ENCODE assay signal across 8 mouse cellular contexts in the genomic region with DNA sequence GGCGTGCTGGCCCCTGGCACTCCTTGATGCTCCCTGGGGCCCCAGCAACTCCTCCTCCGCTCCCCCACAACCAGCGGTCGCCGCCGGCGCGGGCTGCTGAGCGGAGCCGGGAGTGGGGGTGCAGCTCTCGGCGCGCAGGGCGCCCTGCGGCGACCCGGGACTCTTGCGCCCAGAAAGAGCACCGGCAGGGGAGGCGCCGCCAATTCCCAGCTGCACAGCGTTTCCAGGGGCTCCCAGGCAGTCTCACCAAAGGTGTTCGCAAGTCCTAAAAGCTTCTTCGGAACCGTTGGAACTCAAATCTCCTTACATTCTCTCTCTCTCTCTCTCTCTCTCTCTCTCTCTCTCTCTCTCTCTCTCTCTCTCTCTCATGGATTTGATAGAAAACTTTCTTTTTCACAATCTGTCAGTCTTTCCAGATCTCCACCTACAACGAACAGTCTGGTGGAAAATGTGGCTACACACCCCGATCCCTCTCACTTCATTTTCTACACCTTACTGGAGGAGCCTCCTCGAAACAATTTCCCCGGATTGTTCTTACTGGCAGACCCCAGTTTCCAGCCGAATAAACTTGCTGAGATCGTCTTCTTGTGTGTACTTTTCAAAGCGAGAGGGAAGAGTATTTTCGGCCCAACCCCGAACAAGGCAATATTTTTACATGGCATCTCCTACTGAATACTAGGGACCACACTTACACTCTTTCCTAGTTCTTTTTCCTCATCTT. TPM values are rescaled to one million over a fixed set of nuclear protein-coding genes. Genes with fewer than 3 reads are reported as not detected.
DNase-seq lines count a peak whose midpoint lies in the region; ATAC-seq and TF ChIP-seq lines count a peak whose summit lies in the region.

No protein-coding gene starts in this region.

- H3K27ac ChIP-seq in layer of hippocampus, adult 2 months, result peak overlapping the region; percentile 81
- peak overlapping the region; percentile 79 for H3K27ac ChIP-seq in limb, embryonic 10.5 days
- H3K27ac ChIP-seq in neural tube, embryonic 13.5 days (replicated peaks), result no peak overlapping the region

- peak in 1 of 2 experiments; percentile 8 for DNase-seq in layer of hippocampus, adult 2 months (ENCODE audit: low spot score in 2 of 2)
- DNase-seq in layer of hippocampus, adult 9-10 months (ENCODE audit: low spot score), result no peak
- DNase-seq in R1 (ENCODE audit: low read depth, low spot score), result peak; percentile 33
- peak; percentile 29 for DNase-seq in forelimb bud, embryonic 11.5 days (ENCODE audit: low read depth, low spot score)
- peak; percentile 84 for DNase-seq in limb, embryonic 10.5 days (ENCODE audit: low spot score)
- no peak for DNase-seq in thymus, postnatal 10 days (ENCODE audit: low spot score in 2 of 2)
- DNase-seq in thymus, postnatal 14 days, result no peak

- H3K4me2 ChIP-seq in neural tube, embryonic 13.5 days, result peak overlapping the region; percentile 57

- no peak for TF ChIP-seq CTCF in layer of hippocampus, adult 2 months (conservative IDR thresholded peaks at IDR 0.05)

- H3K4me3 ChIP-seq in layer of hippocampus, adult 2 months, result peak overlapping the region; percentile 58
- H3K4me3 ChIP-seq in limb, embryonic 10.5 days, result peak overlapping the region; percentile 66
- peak overlapping the region; percentile 36 for H3K4me3 ChIP-seq in neural tube, embryonic 13.5 days

- 0 out of 2 replicates have a peak overlapping the region, but pooled peaks have one; percentile 22 for H3K9ac ChIP-seq in neural tube, embryonic 13.5 days

- no peak for ATAC-seq in neural tube, embryonic 13.5 days (ENCODE audit: low read depth)

- no peaks in the 10 kb centered on the region for H3K9me3 ChIP-seq in limb, embryonic 10.5 days (replicated peaks)
- no peaks in the 10 kb centered on the region for H3K9me3 ChIP-seq in neural tube, embryonic 13.5 days

- no peaks in the 10 kb centered on the region for H3K36me3 ChIP-seq in limb, embryonic 10.5 days
- no peaks in the 10 kb centered on the region for H3K36me3 ChIP-seq in neural tube, embryonic 13.5 days

- H3K4me1 ChIP-seq in limb, embryonic 10.5 days, result peaks cover 48% of the 10 kb centered on the region
- peaks cover 35% of the 10 kb centered on the region for H3K4me1 ChIP-seq in neural tube, embryonic 13.5 days (replicated peaks)

- WGBS in limb, embryonic 10.5 days, result under 1% methylated on average over 34 of the region's 34 CpGs
- under 1% methylated on average over 33 of the region's 34 CpGs for WGBS in neural tube, embryonic 13.5 days

- H3K27me3 ChIP-seq in limb, embryonic 10.5 days (ENCODE audit: low read depth, poor library complexity, severe bottlenecking), result peaks cover 100% of the 10 kb centered on the region
- H3K27me3 ChIP-seq in neural tube, embryonic 13.5 days, result peaks cover 100% of the 10 kb centered on the region

RNA-seq across cellular contexts. Expression of gene Otx1, which starts 0.5 kb away (rescaled TPM):
- total RNA-seq in layer of hippocampus, adult 2 months (2021), result 1 to 10 TPM; 3.6 to 4.2 TPM
- 0.14 and 0.15 TPM in 2 replicates for polyA plus RNA-seq in limb, embryonic 10.5 days (2016; fragmentation: Nextera tagmentation; extraction: Ambion mirVana)
- polyA plus RNA-seq in neural tube, embryonic 13.5 days (2015; fragmentation: Nextera tagmentation; extraction: Ambion mirVana), result not detected in 2 replicates

Comparison
In these comparisons a context has a peak if more than half of its experiments do, and no peak if none do; other contexts are left out.
1. DNase-seq: peak in R1 (single experiment), forelimb bud, embryonic 11.5 days (single experiment) and limb, embryonic 10.5 days (single experiment); none in layer of hippocampus, adult 9-10 months (single experiment), thymus, postnatal 10 days (0 of 2) and thymus, postnatal 14 days (single experiment).
2. Peak in every context shown above with its lines, with median percentiles within 50 percentile points of each other: H3K4me3 ChIP-seq.